Mouse (Mus musculus): ENCODE measurements around the gene Prpf4. TPM values are rescaled to one million over a fixed set of nuclear protein-coding genes. Genes with fewer than 3 reads are reported as not detected.

Gene Prpf4
- polyA plus RNA-seq, 1 experiment from 2014 or later = 23.5 TPM

GRCm38 (mm10) chr4:62454995-62455394 lies 46.4 kb downstream of the Prpf4 start:
- no peak overlapping the region for H3K4me2 ChIP-seq
- H3K27me3 ChIP-seq = no peaks in the 10 kb centered on the region
- 50% methylated on average over 5 of the region's 5 CpGs for WGBS
- no peak overlapping the region for H3K4me3 ChIP-seq (replicated peaks)
- ATAC-seq (replicated peaks; ENCODE audit: low FRiP score) = no peak
- H3K27ac ChIP-seq = no peak overlapping the region
- no peaks in the 10 kb centered on the region for H3K4me1 ChIP-seq
- no peak overlapping the region for H3K9ac ChIP-seq
- H3K9me3 ChIP-seq (replicated peaks) = no peaks in the 10 kb centered on the region
- H3K36me3 ChIP-seq = peaks cover 5% of the 10 kb centered on the region; the same call in 1 of the 2 replicates

- Histone ChIP-seq H3K9ac (no peak overlapping the region), H3K27ac (no peak overlapping the region), H3K27me3 (no peaks in the 10 kb centered on the region), H3K4me2 (no peak overlapping the region), H3K4me3 (replicated peaks) (no peak overlapping the region), H3K36me3 (peaks cover 21% of the 10 kb centered on the region), H3K9me3 (replicated peaks) (no peaks in the 10 kb centered on the region), H3K4me1 (no peaks in the 10 kb centered on the region)
- 72% methylated on average over 3 of the region's 3 CpGs for WGBS
- no peak for ATAC-seq (replicated peaks; ENCODE audit: low FRiP score)
These were observed 50.5 kb downstream of the Prpf4 start for GRCm38 (mm10) chr4:62459081-62459480.

- H3K9ac ChIP-seq = no peak overlapping the region
- peaks cover 21% of the 10 kb centered on the region for H3K36me3 ChIP-seq
- no peak overlapping the region for H3K27ac ChIP-seq
- no peaks in the 10 kb centered on the region for H3K27me3 ChIP-seq
- H3K4me3 ChIP-seq (replicated peaks) = no peak overlapping the region
- no peaks in the 10 kb centered on the region for H3K4me1 ChIP-seq
- H3K4me2 ChIP-seq = no peak overlapping the region
- H3K9me3 ChIP-seq (replicated peaks) = no peaks in the 10 kb centered on the region
- ATAC-seq (replicated peaks; ENCODE audit: low FRiP score) = no peak
- WGBS = 88% methylated on average over 8 of the region's 8 CpGs
These were observed 51.8 kb downstream of the Prpf4 start for GRCm38 (mm10) chr4:62460348-62460747.

GRCm38 (mm10) chr4:62463124-62463523 lies 54.5 kb downstream of the Prpf4 start:
- Histone ChIP-seq H3K27me3 (no peaks in the 10 kb centered on the region), H3K9ac (no peak overlapping the region), H3K27ac (no peak overlapping the region), H3K9me3 (replicated peaks) (no peaks in the 10 kb centered on the region), H3K4me1 (no peaks in the 10 kb centered on the region), H3K36me3 (peaks cover 16% of the 10 kb centered on the region), H3K4me3 (replicated peaks) (no peak overlapping the region), H3K4me2 (no peak overlapping the region)
- ATAC-seq (replicated peaks; ENCODE audit: low FRiP score) = no peak
- WGBS = 92% methylated on average over 2 of the region's 2 CpGs

GRCm38 (mm10) chr4:62468158-62468557 lies 59.6 kb downstream of the Prpf4 start:
- Histone ChIP-seq H3K27ac (no peak overlapping the region), H3K4me1 (0 out of 2 replicates have a peak, but pooled peaks cover 5% of the 10 kb centered on the region), H3K36me3 (peaks cover 6% of the 10 kb centered on the region), H3K27me3 (no peaks in the 10 kb centered on the region), H3K4me3 (replicated peaks) (no peak overlapping the region), H3K9me3 (replicated peaks) (no peaks in the 10 kb centered on the region), H3K4me2 (no peak overlapping the region), H3K9ac (no peak overlapping the region)
- ATAC-seq (replicated peaks; ENCODE audit: low FRiP score) = no peak
- 96% methylated on average over 1 of the region's 1 CpGs for WGBS

GRCm38 (mm10) chr4:62470598-62471051 lies 62.0 kb downstream of the Prpf4 start, which contains the start of gene Wdr31:
Gene Wdr31 (minus strand): TSS chr4:62470896.
- H3K27ac ChIP-seq = no peak within 1 kb of the TSS
- under 1% methylated on average over 30 of the region's 30 CpGs for WGBS

GRCm38 (mm10) chr4:62472071-62472470 lies 63.5 kb downstream of the Prpf4 start:
- H3K9me3 ChIP-seq (replicated peaks) = no peaks in the 10 kb centered on the region
- no peak overlapping the region for H3K4me2 ChIP-seq
- H3K27ac ChIP-seq = no peak overlapping the region
- no peaks in the 10 kb centered on the region for H3K27me3 ChIP-seq
- 97% methylated on average over 2 of the region's 2 CpGs for WGBS
- peaks cover 5% of the 10 kb centered on the region for H3K36me3 ChIP-seq
- H3K4me3 ChIP-seq (replicated peaks) = no peak overlapping the region
- no peak for ATAC-seq (replicated peaks; ENCODE audit: low FRiP score)
- H3K4me1 ChIP-seq = 0 out of 2 replicates have a peak, but pooled peaks cover 5% of the 10 kb centered on the region
- H3K9ac ChIP-seq = no peak overlapping the region

More at GRCm38 (mm10) chr4:62470598-62471051, 62.0 kb downstream of the Prpf4 start, which contains the start of gene Wdr31:
- Histone ChIP-seq H3K4me2 (peak within 1 kb of the TSS; percentile 83), H3K4me1 (0 out of 2 replicates have a peak, but pooled peaks cover 5% of the 10 kb centered on the region), H3K4me3 (replicated peaks) (peak within 1 kb of the TSS; percentile 77), H3K9ac (peak within 1 kb of the TSS; percentile 75), H3K9me3 (replicated peaks) (no peaks in the 10 kb centered on the region), H3K36me3 (peaks cover 5% of the 10 kb centered on the region), H3K27me3 (no peaks in the 10 kb centered on the region)
- peak; percentile 93 for ATAC-seq (replicated peaks; ENCODE audit: low FRiP score)

- H3K27ac ChIP-seq = peak overlapping the region; percentile 66
- ATAC-seq (replicated peaks; ENCODE audit: low FRiP score) = 0 out of 2 replicates have a peak, but pooled peaks have one; percentile 1
- H3K9ac ChIP-seq = no peak overlapping the region
These were observed 66.5 kb downstream of the Prpf4 start for GRCm38 (mm10) chr4:62475131-62475530.

GRCm38 (mm10) chr4:62475793-62476192 lies 67.2 kb downstream of the Prpf4 start:
- Histone ChIP-seq H3K27me3 (no peaks in the 10 kb centered on the region), H3K9me3 (replicated peaks) (no peaks in the 10 kb centered on the region), H3K4me3 (replicated peaks) (no peak overlapping the region), H3K4me2 (no peak overlapping the region), H3K4me1 (peaks cover 18% of the 10 kb centered on the region), H3K36me3 (no peaks in the 10 kb centered on the region), H3K27ac (peak overlapping the region; percentile 9; the same call in 1 of the 2 replicates), H3K9ac (no peak overlapping the region)
- WGBS = 74% methylated on average over 6 of the region's 6 CpGs
- no peak for ATAC-seq (replicated peaks; ENCODE audit: low FRiP score)

More at GRCm38 (mm10) chr4:62475131-62475530, 66.5 kb downstream of the Prpf4 start:
- H3K4me2 ChIP-seq = no peak overlapping the region
- H3K9me3 ChIP-seq (replicated peaks) = no peaks in the 10 kb centered on the region
- H3K27me3 ChIP-seq = no peaks in the 10 kb centered on the region
- H3K36me3 ChIP-seq = no peaks in the 10 kb centered on the region
- H3K4me1 ChIP-seq = peaks cover 15% of the 10 kb centered on the region
- WGBS = 72% methylated on average over 2 of the region's 2 CpGs
- H3K4me3 ChIP-seq (replicated peaks) = no peak overlapping the region

Other genes starting within 250 kb of the Prpf4 start
- 10.2 and 11.3 TPM in 2 replicates for gene Zfp37, start 177.8 kb upstream of the Prpf4 start, polyA plus RNA-seq (2015; fragmentation: Nextera tagmentation; extraction: Ambion mirVana)
- 23.9 and 26.5 TPM in 2 replicates for gene Slc31a2, start 146.2 kb upstream of the Prpf4 start, polyA plus RNA-seq (2015; fragmentation: Nextera tagmentation; extraction: Ambion mirVana)
- gene Fkbp15, start 48.2 kb upstream of the Prpf4 start, polyA plus RNA-seq (2015; fragmentation: Nextera tagmentation; extraction: Ambion mirVana) = 24.3 and 24.7 TPM in 2 replicates
- gene Slc31a1, start 48.1 kb upstream of the Prpf4 start, polyA plus RNA-seq (2015; fragmentation: Nextera tagmentation; extraction: Ambion mirVana) = 50.9 and 53.9 TPM in 2 replicates
- 161 and 178 TPM in 2 replicates for gene Cdc26, start 155 bp upstream of the Prpf4 start, polyA plus RNA-seq (2015; fragmentation: Nextera tagmentation; extraction: Ambion mirVana)
- gene Rnf183, start 26.5 kb downstream of the Prpf4 start, polyA plus RNA-seq (2015; fragmentation: Nextera tagmentation; extraction: Ambion mirVana) = 0.29 and 0.35 TPM in 2 replicates
- 11.8 and 13.6 TPM in 2 replicates for gene Wdr31, start 62.1 kb downstream of the Prpf4 start, polyA plus RNA-seq (2015; fragmentation: Nextera tagmentation; extraction: Ambion mirVana)
- gene Bspry, start 71.3 kb downstream of the Prpf4 start, polyA plus RNA-seq (2015; fragmentation: Nextera tagmentation; extraction: Ambion mirVana) = 19.5 and 21.3 TPM in 2 replicates
- gene Hdhd3, start 94.7 kb downstream of the Prpf4 start, polyA plus RNA-seq (2015; fragmentation: Nextera tagmentation; extraction: Ambion mirVana) = 14.7 and 15.2 TPM in 2 replicates
- 97.3 and 106 TPM in 2 replicates for gene Alad, start 111.1 kb downstream of the Prpf4 start, polyA plus RNA-seq (2015; fragmentation: Nextera tagmentation; extraction: Ambion mirVana)
- 94.0 and 100 TPM in 2 replicates for gene Pole3, start 116.3 kb downstream of the Prpf4 start, polyA plus RNA-seq (2015; fragmentation: Nextera tagmentation; extraction: Ambion mirVana)
- 0.47 and 0.57 TPM in 2 replicates for gene 4933430I17Rik, start 116.6 kb downstream of the Prpf4 start, polyA plus RNA-seq (2015; fragmentation: Nextera tagmentation; extraction: Ambion mirVana)
- gene Rgs3, start 151.1 kb downstream of the Prpf4 start, polyA plus RNA-seq (2015; fragmentation: Nextera tagmentation; extraction: Ambion mirVana) = 53.7 and 56.9 TPM in 2 replicates

Data from kidney, embryonic 15.5 days (tissue).